Mouse (Mus musculus) limb, embryonic 12.5 days (tissue): ENCODE measurements around the gene Flt3. TPM values are rescaled to one million over a fixed set of nuclear protein-coding genes. Genes with fewer than 3 reads are reported as not detected.

Experiments used
- ATAC-seq: fragments of 200-750 bp; cut with Nextera tagmentation; 2 replicates; pipeline ENCODE4 v1.8.0; 2017; ENCODE audit warnings: low read depth, moderate TSS enrichment; ENCODE audit not compliant: insufficient number of reproducible peaks, insufficient read depth, low FRiP score, low TSS enrichment
- H3K27ac ChIP-seq: fragments of 300-500 bp; sonication (generic); 2 replicates; pipeline ENCODE4 v1.5.1; 2016; ENCODE audit warnings: mild to moderate bottlenecking, moderate library complexity
- H3K27me3 ChIP-seq: fragments of 300-500 bp; sonication (generic); 2 replicates; pipeline ENCODE4 v1.6.1; 2016; ENCODE audit warnings: mild to moderate bottlenecking, moderate library complexity
- H3K36me3 ChIP-seq: fragments of 300-500 bp; sonication (generic); 2 replicates; pipeline ENCODE4 v1.6.1; 2016; ENCODE audit warnings: mild to moderate bottlenecking, moderate library complexity
- H3K4me1 ChIP-seq: fragments of 300-500 bp; sonication (generic); replicated peaks from 2 replicates; pipeline ENCODE4 v1.6.1; 2016
- H3K4me2 ChIP-seq: fragments of 300-500 bp; sonication (generic); 2 replicates; pipeline ENCODE4 v1.6.1; 2016; ENCODE audit warnings: mild to moderate bottlenecking, moderate library complexity
- H3K4me3 ChIP-seq: fragments of 300-500 bp; sonication (generic); replicated peaks from 2 replicates; pipeline ENCODE4 v1.5.1; 2016; ENCODE audit warnings: mild to moderate bottlenecking
- H3K9ac ChIP-seq: fragments of 300-500 bp; sonication (generic); replicated peaks from 2 replicates; pipeline ENCODE4 v1.6.1; 2016; ENCODE audit warnings: mild to moderate bottlenecking, moderate library complexity
- H3K9me3 ChIP-seq: fragments of 300-500 bp; sonication (generic); 2 replicates; pipeline ENCODE4 v1.6.1; 2016; ENCODE audit warnings: mild to moderate bottlenecking, moderate library complexity
- WGBS: fragments of 180-500 bp; shearing (Covaris S2); methylation state at CpG from one replicate; pipeline ENCODE4 v1.1.7; 2016; 5-methylcytosine and 5-hydroxymethylcytosine counted together
- polyA plus RNA-seq: library from polyadenylated mRNA; unstranded; fragments of >200 nt; fragmentation: Nextera tagmentation; extraction: Ambion mirVana; gene quantifications from 2 replicates; pipeline ENCODE4 v1.2.1, GENCODE M21; 2016

Flt3 gene
- polyA plus RNA-seq, 1 experiment from 2014 or later = 0.20 TPM

GRCm38 (mm10) chr5:147354161-147354780 lies 46.0 kb downstream of the Flt3 start:
- Histone ChIP-seq H3K9ac (no peak overlapping the region), H3K9me3 (no peaks in the 10 kb centered on the region), H3K36me3 (no peaks in the 10 kb centered on the region), H3K4me2 (no peak overlapping the region), H3K27me3 (peaks cover 8% of the 10 kb centered on the region; the same call in 1 of the 2 replicates), H3K4me1 (no peaks in the 10 kb centered on the region), H3K4me3 (no peak overlapping the region), H3K27ac (no peak overlapping the region)
- ATAC-seq = no peak
- WGBS = 58% methylated on average over 17 of the region's 17 CpGs

GRCm38 (mm10) chr5:147351931-147352330 lies 48.4 kb downstream of the Flt3 start:
- ATAC-seq = no peak
- no peaks in the 10 kb centered on the region for H3K9me3 ChIP-seq
- H3K4me2 ChIP-seq = no peak overlapping the region
- no peak overlapping the region for H3K9ac ChIP-seq
- 90% methylated on average over 8 of the region's 8 CpGs for WGBS
- H3K27ac ChIP-seq = no peak overlapping the region
- no peaks in the 10 kb centered on the region; the same call in 1 of the 2 replicates for H3K4me1 ChIP-seq
- no peaks in the 10 kb centered on the region for H3K36me3 ChIP-seq
- peaks cover 8% of the 10 kb centered on the region; the same call in 1 of the 2 replicates for H3K27me3 ChIP-seq
- H3K4me3 ChIP-seq = no peak overlapping the region

GRCm38 (mm10) chr5:147345981-147346380 lies 54.3 kb downstream of the Flt3 start:
- H3K36me3 ChIP-seq = no peaks in the 10 kb centered on the region
- ATAC-seq = no peak
- H3K4me1 ChIP-seq = peaks cover 3% of the 10 kb centered on the region
- WGBS = 66% methylated on average over 1 of the region's 1 CpGs
- H3K9me3 ChIP-seq = no peaks in the 10 kb centered on the region
- H3K4me2 ChIP-seq = no peak overlapping the region
- H3K4me3 ChIP-seq = no peak overlapping the region
- 0 out of 2 replicates have a peak, but pooled peaks cover 3% of the 10 kb centered on the region for H3K27me3 ChIP-seq
- no peak overlapping the region for H3K9ac ChIP-seq
- H3K27ac ChIP-seq = no peak overlapping the region

GRCm38 (mm10) chr5:147343904-147344303 lies 56.4 kb downstream of the Flt3 start:
- H3K27ac ChIP-seq = no peak overlapping the region
- peaks cover 6% of the 10 kb centered on the region for H3K4me1 ChIP-seq
- no peaks in the 10 kb centered on the region for H3K36me3 ChIP-seq
- H3K9me3 ChIP-seq = no peaks in the 10 kb centered on the region
- H3K4me3 ChIP-seq = no peak overlapping the region
- H3K4me2 ChIP-seq = no peak overlapping the region
- 0 out of 2 replicates have a peak, but pooled peaks cover 3% of the 10 kb centered on the region for H3K27me3 ChIP-seq
- WGBS = 87% methylated on average over 10 of the region's 10 CpGs
- H3K9ac ChIP-seq = no peak overlapping the region
- ATAC-seq = no peak

- no peaks in the 10 kb centered on the region for H3K36me3 ChIP-seq
- 89% methylated on average over 6 of the region's 6 CpGs for WGBS
- H3K4me3 ChIP-seq = no peak overlapping the region
- H3K27ac ChIP-seq = no peak overlapping the region
- H3K4me2 ChIP-seq = no peak overlapping the region
- 0 out of 2 replicates have a peak, but pooled peaks cover 3% of the 10 kb centered on the region for H3K27me3 ChIP-seq
- no peaks in the 10 kb centered on the region for H3K9me3 ChIP-seq
- peaks cover 6% of the 10 kb centered on the region for H3K4me1 ChIP-seq
- no peak overlapping the region for H3K9ac ChIP-seq
- ATAC-seq = no peak
These were observed 57.4 kb downstream of the Flt3 start for GRCm38 (mm10) chr5:147342901-147343300.

- Histone ChIP-seq H3K9ac (no peak overlapping the region), H3K4me2 (no peak overlapping the region), H3K27ac (no peak overlapping the region), H3K9me3 (no peaks in the 10 kb centered on the region), H3K4me3 (no peak overlapping the region), H3K27me3 (0 out of 2 replicates have a peak, but pooled peaks cover 3% of the 10 kb centered on the region), H3K36me3 (no peaks in the 10 kb centered on the region), H3K4me1 (peaks cover 6% of the 10 kb centered on the region)
- no peak for ATAC-seq
- 39% methylated on average over 13 of the region's 13 CpGs for WGBS
These were observed 59.4 kb downstream of the Flt3 start for GRCm38 (mm10) chr5:147340741-147341414.

GRCm38 (mm10) chr5:147339560-147339959 lies 60.7 kb downstream of the Flt3 start:
- Histone ChIP-seq H3K36me3 (no peaks in the 10 kb centered on the region), H3K4me1 (peaks cover 6% of the 10 kb centered on the region), H3K9me3 (no peaks in the 10 kb centered on the region), H3K4me2 (no peak overlapping the region), H3K4me3 (no peak overlapping the region), H3K9ac (no peak overlapping the region), H3K27me3 (0 out of 2 replicates have a peak, but pooled peaks cover 3% of the 10 kb centered on the region), H3K27ac (no peak overlapping the region)
- 84% methylated on average over 11 of the region's 11 CpGs for WGBS
- no peak for ATAC-seq

GRCm38 (mm10) chr5:147338967-147339366 lies 61.3 kb downstream of the Flt3 start:
- no peak for ATAC-seq
- Histone ChIP-seq H3K36me3 (no peaks in the 10 kb centered on the region), H3K4me2 (no peak overlapping the region), H3K4me1 (peaks cover 6% of the 10 kb centered on the region), H3K27ac (no peak overlapping the region), H3K9me3 (no peaks in the 10 kb centered on the region), H3K4me3 (no peak overlapping the region), H3K9ac (no peak overlapping the region), H3K27me3 (0 out of 2 replicates have a peak, but pooled peaks cover under 1% of the 10 kb centered on the region)
- 69% methylated on average over 9 of the region's 9 CpGs for WGBS

GRCm38 (mm10) chr5:147332711-147333110 lies 67.6 kb downstream of the Flt3 start:
- Histone ChIP-seq H3K9me3 (no peaks in the 10 kb centered on the region; the same call in 1 of the 2 replicates), H3K36me3 (no peaks in the 10 kb centered on the region), H3K27me3 (peaks cover 12% of the 10 kb centered on the region), H3K9ac (no peak overlapping the region), H3K27ac (no peak overlapping the region), H3K4me2 (no peak overlapping the region), H3K4me3 (no peak overlapping the region), H3K4me1 (no peaks in the 10 kb centered on the region)
- WGBS = 32% methylated on average over 7 of the region's 7 CpGs
- ATAC-seq = no peak

- Histone ChIP-seq H3K9me3 (no peaks in the 10 kb centered on the region; the same call in 1 of the 2 replicates), H3K27me3 (peaks cover 12% of the 10 kb centered on the region), H3K4me1 (no peaks in the 10 kb centered on the region), H3K4me2 (no peak overlapping the region), H3K27ac (no peak overlapping the region), H3K4me3 (no peak overlapping the region), H3K9ac (no peak overlapping the region), H3K36me3 (no peaks in the 10 kb centered on the region)
- no peak for ATAC-seq
- 40% methylated on average over 2 of the region's 2 CpGs for WGBS
These were observed 68.7 kb downstream of the Flt3 start for GRCm38 (mm10) chr5:147331547-147331946.

GRCm38 (mm10) chr5:147329946-147330345 lies 70.3 kb downstream of the Flt3 start:
- Histone ChIP-seq H3K27me3 (peaks cover 12% of the 10 kb centered on the region), H3K4me1 (no peaks in the 10 kb centered on the region), H3K27ac (no peak overlapping the region), H3K4me2 (no peak overlapping the region), H3K36me3 (no peaks in the 10 kb centered on the region), H3K9me3 (no peaks in the 10 kb centered on the region; the same call in 1 of the 2 replicates), H3K9ac (no peak overlapping the region), H3K4me3 (no peak overlapping the region)
- no peak for ATAC-seq
- WGBS = 86% methylated on average over 11 of the region's 11 CpGs
